Mouse (Mus musculus): ENCODE measurements around the gene Grb10. TPM values are rescaled to one million over a fixed set of nuclear protein-coding genes. Genes with fewer than 3 reads are reported as not detected.

The Grb10 gene
- total RNA-seq, 1 experiment from 2014 or later = not detected

DNA sequence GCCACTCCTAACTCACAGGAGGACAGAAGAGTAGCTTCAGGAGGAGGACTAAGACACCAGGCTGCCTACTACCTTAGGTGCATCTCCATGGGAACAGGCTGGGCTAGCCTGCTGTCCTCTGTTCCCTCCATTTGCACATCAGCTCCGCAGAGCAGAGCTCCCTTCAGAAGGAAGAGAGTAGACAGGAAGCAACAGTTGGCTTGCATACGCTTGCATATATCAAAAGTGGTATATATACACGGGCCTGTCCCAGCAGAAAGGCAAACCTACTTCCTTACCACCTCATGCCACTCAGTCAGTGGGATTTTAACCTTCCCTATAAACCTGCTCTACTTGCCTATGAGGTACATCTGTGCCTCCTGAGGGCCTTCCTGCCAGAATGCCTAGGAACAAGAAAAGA, 149.8 kb downstream of the Grb10 start:
- ATAC-seq (ENCODE audit: extremely low read depth, insufficient number of reproducible peaks, low FRiP score, poor library complexity, severe bottlenecking) = no peak

DNA sequence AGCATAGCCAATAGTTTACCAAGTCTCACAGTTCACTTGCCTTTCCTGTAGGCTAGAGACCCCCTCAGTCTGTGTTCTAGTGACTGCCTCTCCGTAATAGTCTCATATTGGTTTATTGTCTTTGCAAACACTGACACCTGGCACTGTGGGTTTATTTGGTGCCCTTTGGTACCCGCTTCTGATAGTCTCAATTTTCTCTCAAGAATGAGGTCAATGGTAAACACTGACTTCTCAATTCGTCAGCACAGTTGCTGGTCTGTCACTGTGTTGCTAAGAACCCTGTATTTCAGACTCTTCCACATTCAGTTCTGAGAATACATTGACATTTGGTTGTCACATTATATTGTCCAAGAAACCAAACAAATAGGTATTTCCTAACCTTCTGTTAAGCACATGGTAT, 150.4 kb downstream of the Grb10 start:
- ATAC-seq (ENCODE audit: extremely low read depth, insufficient number of reproducible peaks, low FRiP score, poor library complexity, severe bottlenecking) = no peak

DNA sequence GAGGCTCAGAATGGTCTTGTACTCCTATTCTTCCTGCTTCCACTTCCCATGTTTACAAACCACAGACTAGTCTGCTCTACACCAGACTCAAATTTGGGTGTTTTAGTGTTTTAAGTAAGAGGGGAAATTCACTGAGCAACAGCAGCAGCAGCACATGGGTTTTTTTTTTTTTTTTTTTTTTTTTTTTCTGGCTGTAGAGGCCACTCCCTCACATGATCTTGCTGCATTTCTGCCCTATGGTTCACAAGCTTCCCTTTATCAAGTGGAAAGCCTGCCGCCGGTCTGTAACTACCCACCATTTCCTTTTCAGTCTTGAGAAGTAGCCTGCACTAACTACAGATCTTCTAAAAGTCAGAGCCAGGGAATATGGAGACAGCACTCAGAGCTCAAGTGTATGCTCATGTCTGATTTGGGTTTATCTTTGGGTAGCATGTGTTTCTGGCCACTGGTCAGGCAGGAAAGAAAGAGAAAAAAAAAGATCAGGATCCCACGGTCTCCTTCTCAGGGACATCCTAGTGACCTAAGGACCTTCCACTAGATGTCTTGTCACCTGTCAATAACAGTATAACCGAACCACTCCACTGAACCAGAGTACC, 152.0 kb downstream of the Grb10 start:
- no peak for ATAC-seq (ENCODE audit: extremely low read depth, insufficient number of reproducible peaks, low FRiP score, poor library complexity, severe bottlenecking)

DNA sequence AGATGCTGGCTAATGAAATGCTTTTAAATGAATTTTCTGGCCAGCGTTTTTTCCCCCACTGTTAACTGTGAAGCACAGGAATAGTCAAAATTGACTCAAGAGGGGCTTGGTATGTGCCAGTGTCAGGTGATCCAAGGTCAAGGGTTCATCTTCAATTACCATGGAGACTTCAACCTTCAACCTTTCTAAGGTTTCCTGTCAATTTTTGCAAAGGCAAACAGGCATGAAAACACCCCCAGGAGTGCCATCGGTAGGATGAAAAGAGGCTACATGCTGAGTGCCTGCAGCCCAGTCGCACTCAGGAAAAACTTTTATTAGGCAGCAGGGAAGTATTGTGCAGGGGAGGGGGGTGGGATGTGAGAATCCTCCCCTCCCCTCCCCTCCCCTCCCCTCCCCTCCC, 152.6 kb downstream of the Grb10 start:
- ATAC-seq (ENCODE audit: extremely low read depth, insufficient number of reproducible peaks, low FRiP score, poor library complexity, severe bottlenecking) = no peak

DNA sequence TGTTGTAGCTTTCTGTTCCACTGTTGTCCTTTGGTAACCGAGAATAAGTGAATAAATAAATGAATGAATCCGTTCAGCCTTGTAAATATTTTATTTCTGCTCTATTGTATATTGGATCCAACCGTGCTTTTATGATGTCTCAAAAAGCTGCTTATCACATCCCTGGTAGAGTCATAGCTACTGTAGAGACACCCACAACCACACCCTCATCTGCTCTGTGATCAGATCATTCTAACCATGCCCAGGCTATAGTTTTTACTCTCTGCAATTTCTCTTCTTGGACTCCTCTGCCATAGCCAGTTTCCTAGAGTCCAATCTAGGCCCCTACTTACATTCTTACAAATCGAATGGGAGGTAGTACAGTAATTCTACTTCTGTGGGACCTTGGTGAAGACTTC, 153.2 kb downstream of the Grb10 start:
- ATAC-seq (ENCODE audit: extremely low read depth, insufficient number of reproducible peaks, low FRiP score, poor library complexity, severe bottlenecking) = no peak

DNA sequence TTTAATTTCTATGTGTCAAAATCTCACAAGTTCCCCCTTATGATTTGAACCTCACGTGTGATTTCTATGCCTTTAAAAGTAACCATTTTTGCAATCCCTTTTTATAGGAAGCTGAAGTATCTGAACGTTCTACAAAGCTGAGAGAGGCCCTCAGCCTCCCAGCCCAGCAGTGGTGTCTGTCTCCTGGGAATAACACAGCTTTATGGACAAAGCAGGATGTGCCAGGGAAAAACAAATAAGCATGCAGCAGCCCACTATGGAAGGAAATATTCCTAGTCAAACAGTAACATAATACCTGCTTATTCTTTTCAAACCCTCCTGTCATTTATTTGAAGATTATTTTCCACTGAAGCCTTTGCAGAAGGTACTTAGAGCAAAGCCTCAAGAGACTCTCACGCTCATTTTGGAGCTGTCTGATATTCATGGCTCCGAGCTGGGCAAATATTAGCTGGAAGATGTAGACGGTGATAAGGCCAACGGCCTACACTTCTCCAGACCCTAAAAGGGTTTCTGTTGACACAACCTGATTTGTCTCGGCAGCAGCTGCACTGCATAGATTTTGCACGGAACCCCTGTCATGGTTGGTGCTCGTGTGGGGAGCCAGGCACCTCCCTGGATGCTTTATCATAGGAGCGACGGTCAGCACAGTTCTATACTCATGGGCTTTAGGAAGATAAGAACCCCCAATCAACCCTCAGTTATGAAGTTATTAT, 153.8 kb downstream of the Grb10 start:
- ATAC-seq (ENCODE audit: extremely low read depth, insufficient number of reproducible peaks, low FRiP score, poor library complexity, severe bottlenecking) = no peak

DNA sequence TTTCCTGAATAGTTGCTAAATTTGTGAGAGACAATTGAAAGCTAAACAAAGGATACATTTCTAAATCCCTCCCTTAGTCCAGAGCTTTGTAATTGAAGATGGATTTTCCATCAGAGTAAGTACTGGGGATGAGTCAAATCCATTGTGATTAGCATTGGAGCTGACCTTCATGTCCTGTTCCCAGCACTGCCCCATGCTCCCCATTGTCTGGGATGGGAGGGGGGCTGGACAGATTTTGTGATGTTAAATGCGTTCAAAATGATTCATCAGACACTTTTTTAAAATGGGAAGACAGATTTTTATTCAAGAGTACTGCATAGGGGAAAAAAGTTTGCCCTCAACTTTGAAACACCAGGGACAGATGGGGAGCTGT, 156.7 kb downstream of the Grb10 start:
- ATAC-seq (ENCODE audit: extremely low read depth, insufficient number of reproducible peaks, low FRiP score, poor library complexity, severe bottlenecking) = no peak

DNA sequence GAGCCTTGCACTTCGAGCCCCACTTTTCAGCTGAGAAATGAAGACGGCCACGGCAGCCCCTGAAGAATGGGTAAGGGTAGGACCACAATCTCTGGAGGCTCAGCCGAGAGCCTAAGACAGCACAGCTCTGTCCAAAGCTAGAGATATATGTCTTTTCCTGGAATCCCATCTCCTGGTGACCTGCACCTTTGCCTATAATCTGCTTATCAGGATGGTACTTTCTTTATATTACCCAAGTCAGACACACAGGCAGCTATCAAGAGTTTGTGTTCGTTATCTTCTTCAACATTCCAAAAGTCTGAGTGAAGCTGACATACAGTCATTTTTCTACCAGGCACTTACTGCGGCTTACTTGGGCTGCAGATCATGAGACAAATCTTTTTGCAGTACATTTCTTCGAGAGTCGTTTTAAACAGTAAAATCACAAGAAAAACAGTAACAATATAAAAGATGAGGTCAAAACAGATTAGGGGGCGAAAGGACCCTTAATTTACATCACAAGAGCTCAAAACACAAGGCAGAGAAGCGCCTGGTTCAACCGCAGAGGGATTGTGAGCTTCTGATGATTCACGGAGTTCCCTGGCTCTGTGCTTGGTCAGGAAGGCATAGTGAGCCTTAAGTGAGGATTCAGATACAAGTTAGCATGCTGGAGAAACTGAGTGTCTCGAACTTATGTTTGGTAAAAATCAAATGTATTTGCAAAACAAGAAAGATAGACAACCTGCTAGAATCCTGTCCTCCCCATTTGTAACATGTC, 157.3 kb downstream of the Grb10 start:
- ATAC-seq (ENCODE audit: extremely low read depth, insufficient number of reproducible peaks, low FRiP score, poor library complexity, severe bottlenecking) = no peak

Other genes with a start within 250 kb of the Grb10 start
- 1.5 and 2.6 TPM in 2 replicates for gene Fignl1, start 229.7 kb downstream of the Grb10 start, total RNA-seq (2017)
- gene Ddc, start 140.5 kb downstream of the Grb10 start, total RNA-seq (2017) = 0.35 and 1.1 TPM in 2 replicates

Measured in neutrophil, adult 5-6 weeks (primary cell).